Mouse (Mus musculus): Measurements from ENCODE around the gene Lrfn2. TPM values are rescaled to one million over a fixed set of nuclear protein-coding genes. Genes with fewer than 3 reads are reported as not detected.

Lrfn2 gene
- polyA plus RNA-seq, 1 experiment from 2014 or later, result 0.41 TPM

- WGBS, result 57% methylated on average over 5 of the region's 5 CpGs
- no peak for ATAC-seq (ENCODE audit: low FRiP score, low TSS enrichment)
- Histone ChIP-seq H3K4me3 (ENCODE audit: low read depth, low read length) (no peak overlapping the region), H3K9me3 (ENCODE audit: control insufficient read depth, low read length) (no peaks in the 10 kb centered on the region), H3K4me1 (replicated peaks; ENCODE audit: control insufficient read depth, insufficient read depth) (no peaks in the 10 kb centered on the region; the same call in 1 of the 2 replicates), H3K4me2 (replicated peaks; ENCODE audit: low read depth) (no peak overlapping the region), H3K27ac (replicated peaks) (no peak overlapping the region), H3K27me3 (ENCODE audit: control insufficient read depth, insufficient read depth, low read length) (no peaks in the 10 kb centered on the region), H3K9ac (ENCODE audit: low read length) (no peak overlapping the region), H3K36me3 (ENCODE audit: control insufficient read depth, insufficient read depth, low read length) (no peaks in the 10 kb centered on the region)
- TF ChIP-seq CTCF (IDR thresholded peaks at IDR 0.05; ENCODE audit: low read depth) (no peak), EP300 (optimal IDR thresholded peaks at IDR 0.05) (no peak)
- DNase-seq (ENCODE audit: low spot score), result no peak
Measured at GRCm38 (mm10) chr17:49033686-49034250, 101.6 kb downstream of the Lrfn2 start.

- Histone ChIP-seq H3K4me3 (ENCODE audit: low read depth, low read length) (no peak overlapping the region), H3K4me2 (replicated peaks; ENCODE audit: low read depth) (no peak overlapping the region), H3K9me3 (ENCODE audit: control insufficient read depth, low read length) (no peaks in the 10 kb centered on the region), H3K27ac (replicated peaks) (no peak overlapping the region), H3K27me3 (ENCODE audit: control insufficient read depth, insufficient read depth, low read length) (no peaks in the 10 kb centered on the region), H3K4me1 (replicated peaks; ENCODE audit: control insufficient read depth, insufficient read depth) (no peaks in the 10 kb centered on the region), H3K36me3 (ENCODE audit: control insufficient read depth, insufficient read depth, low read length) (no peaks in the 10 kb centered on the region), H3K9ac (ENCODE audit: low read length) (no peak overlapping the region)
- ATAC-seq (ENCODE audit: low FRiP score, low TSS enrichment), result no peak
- WGBS, result 76% methylated on average over 6 of the region's 6 CpGs
- TF ChIP-seq CTCF (IDR thresholded peaks at IDR 0.05; ENCODE audit: low read depth) (no peak), EP300 (optimal IDR thresholded peaks at IDR 0.05) (no peak)
- DNase-seq (ENCODE audit: low spot score), result no peak
Measured at GRCm38 (mm10) chr17:49035052-49035451, 102.9 kb downstream of the Lrfn2 start.

DNA sequence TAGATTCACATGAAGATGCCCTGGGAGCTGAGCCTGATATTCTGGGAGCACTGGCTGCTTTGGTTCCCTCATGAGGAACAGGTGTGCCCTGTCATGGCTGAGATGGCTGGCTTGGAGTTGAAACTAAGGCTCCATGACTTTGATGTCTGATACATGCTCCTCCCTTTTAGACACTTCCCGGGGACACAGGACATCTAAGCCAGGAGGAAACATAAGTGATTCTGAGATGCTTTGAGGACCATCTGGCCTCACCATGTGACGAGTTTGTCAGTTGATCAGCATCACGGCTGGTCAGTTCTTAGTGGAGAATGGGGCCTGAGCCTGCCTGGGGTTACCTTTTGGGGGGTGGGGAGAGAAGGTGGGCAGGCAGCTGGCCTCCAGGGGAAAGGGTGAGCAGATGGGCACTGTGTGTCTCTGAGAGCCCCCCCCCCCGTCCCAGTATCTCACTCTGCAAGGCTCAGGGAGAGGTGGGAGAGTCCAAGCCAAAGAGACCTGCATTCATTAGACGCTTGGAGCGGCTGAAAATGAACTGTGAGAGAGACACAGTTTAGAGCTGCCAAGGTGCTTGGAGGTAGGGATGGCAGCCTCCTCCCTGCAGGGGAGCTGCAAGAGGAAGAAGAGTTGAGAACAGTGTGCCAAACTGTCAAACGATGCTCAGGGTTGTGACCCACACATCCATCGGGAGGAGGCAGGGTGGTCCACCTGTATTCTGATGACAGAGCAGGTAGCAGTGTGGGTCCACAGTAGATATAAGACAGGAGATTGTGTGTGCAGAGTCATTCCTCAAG lies 105.2 kb downstream of the Lrfn2 start:
- Histone ChIP-seq H3K9me3 (ENCODE audit: control insufficient read depth, low read length) (no peaks in the 10 kb centered on the region), H3K36me3 (ENCODE audit: control insufficient read depth, insufficient read depth, low read length) (no peaks in the 10 kb centered on the region), H3K4me2 (replicated peaks; ENCODE audit: low read depth) (no peak overlapping the region), H3K27ac (replicated peaks) (no peak overlapping the region), H3K4me1 (replicated peaks; ENCODE audit: control insufficient read depth, insufficient read depth) (no peaks in the 10 kb centered on the region), H3K27me3 (ENCODE audit: control insufficient read depth, insufficient read depth, low read length) (no peaks in the 10 kb centered on the region), H3K9ac (ENCODE audit: low read length) (no peak overlapping the region), H3K4me3 (ENCODE audit: low read depth, low read length) (no peak overlapping the region)
- TF ChIP-seq CTCF (IDR thresholded peaks at IDR 0.05; ENCODE audit: low read depth), result no peak
- TF ChIP-seq EP300 (optimal IDR thresholded peaks at IDR 0.05), result no peak
- WGBS, result 60% methylated on average over 8 of the region's 8 CpGs
- no peak for DNase-seq (ENCODE audit: low spot score)
- ATAC-seq (ENCODE audit: low FRiP score, low TSS enrichment), result no peak

- ATAC-seq (ENCODE audit: low FRiP score, low TSS enrichment) (no peak), DNase-seq (ENCODE audit: low spot score) (no peak)
- Histone ChIP-seq H3K4me1 (replicated peaks; ENCODE audit: control insufficient read depth, insufficient read depth) (no peaks in the 10 kb centered on the region), H3K9ac (ENCODE audit: low read length) (no peak overlapping the region), H3K27me3 (ENCODE audit: control insufficient read depth, insufficient read depth, low read length) (no peaks in the 10 kb centered on the region), H3K4me2 (replicated peaks; ENCODE audit: low read depth) (no peak overlapping the region), H3K27ac (replicated peaks) (no peak overlapping the region), H3K4me3 (ENCODE audit: low read depth, low read length) (no peak overlapping the region), H3K36me3 (ENCODE audit: control insufficient read depth, insufficient read depth, low read length) (no peaks in the 10 kb centered on the region), H3K9me3 (ENCODE audit: control insufficient read depth, low read length) (no peaks in the 10 kb centered on the region)
- TF ChIP-seq CTCF (IDR thresholded peaks at IDR 0.05; ENCODE audit: low read depth) (no peak), EP300 (optimal IDR thresholded peaks at IDR 0.05) (no peak)
- 20% methylated on average over 11 of the region's 11 CpGs for WGBS
Measured at GRCm38 (mm10) chr17:49043806-49044640, 111.8 kb downstream of the Lrfn2 start.

GRCm38 (mm10) chr17:49047921-49048320 lies 115.7 kb downstream of the Lrfn2 start:
- WGBS, result 45% methylated on average over 4 of the region's 4 CpGs
- H3K4me1 ChIP-seq (replicated peaks; ENCODE audit: control insufficient read depth, insufficient read depth), result no peaks in the 10 kb centered on the region
- DNase-seq (ENCODE audit: low spot score), result no peak
- H3K9me3 ChIP-seq (ENCODE audit: control insufficient read depth, low read length), result no peaks in the 10 kb centered on the region
- H3K27ac ChIP-seq (replicated peaks), result no peak overlapping the region
- no peaks in the 10 kb centered on the region for H3K36me3 ChIP-seq (ENCODE audit: control insufficient read depth, insufficient read depth, low read length)
- no peak overlapping the region for H3K4me3 ChIP-seq (ENCODE audit: low read depth, low read length)
- no peak overlapping the region for H3K9ac ChIP-seq (ENCODE audit: low read length)
- no peak for TF ChIP-seq EP300 (optimal IDR thresholded peaks at IDR 0.05)
- TF ChIP-seq CTCF (IDR thresholded peaks at IDR 0.05; ENCODE audit: low read depth), result no peak
- H3K27me3 ChIP-seq (ENCODE audit: control insufficient read depth, insufficient read depth, low read length), result no peaks in the 10 kb centered on the region
- H3K4me2 ChIP-seq (replicated peaks; ENCODE audit: low read depth), result no peak overlapping the region
- no peak for ATAC-seq (ENCODE audit: low FRiP score, low TSS enrichment)

All from stomach, postnatal 0 days (tissue).